Mouse (Mus musculus): ENCODE measurements at regions not wholly inside any gene's neighbourhood (a gene's known extent, or its start where the extent isn't known, plus 50 kb on each side); places are given as distances from the start of the nearest gene placed in this dataset.

GRCm38 (mm10) chr6:127241693-127242425, 89.9 kb upstream of the Ccnd2 start:
- H3K9me3 ChIP-seq = no peaks in the 10 kb centered on the region
- H3K4me2 ChIP-seq (replicated peaks) = no peak overlapping the region
- no peak overlapping the region for H3K4me3 ChIP-seq (replicated peaks)
- 66% methylated on average over 14 of the region's 14 CpGs for WGBS
- H3K27me3 ChIP-seq = no peaks in the 10 kb centered on the region
- no peaks in the 10 kb centered on the region for H3K36me3 ChIP-seq
- H3K9ac ChIP-seq (replicated peaks) = no peak overlapping the region
- H3K4me1 ChIP-seq (replicated peaks) = no peaks in the 10 kb centered on the region
- no peak overlapping the region for H3K27ac ChIP-seq
- no peak for ATAC-seq

- no peaks in the 10 kb centered on the region for H3K27me3 ChIP-seq
- WGBS = 82% methylated on average over 2 of the region's 2 CpGs
- H3K4me3 ChIP-seq (replicated peaks) = no peak overlapping the region
- no peak overlapping the region for H3K9ac ChIP-seq (replicated peaks)
- no peak for ATAC-seq
- H3K9me3 ChIP-seq = no peaks in the 10 kb centered on the region
- H3K4me1 ChIP-seq (replicated peaks) = no peaks in the 10 kb centered on the region
- H3K36me3 ChIP-seq = no peaks in the 10 kb centered on the region
- no peak overlapping the region for H3K4me2 ChIP-seq (replicated peaks)
- no peak overlapping the region for H3K27ac ChIP-seq
Observed at GRCm38 (mm10) chr6:127243032-127243431, 91.0 kb upstream of the Ccnd2 start.

- Histone ChIP-seq H3K27me3 (0 out of 2 replicates have a peak, but pooled peaks cover 5% of the 10 kb centered on the region), H3K36me3 (no peaks in the 10 kb centered on the region), H3K9ac (replicated peaks) (no peak overlapping the region), H3K9me3 (no peaks in the 10 kb centered on the region), H3K4me1 (replicated peaks) (peaks cover 4% of the 10 kb centered on the region; the same call in 1 of the 2 replicates), H3K4me2 (replicated peaks) (no peak overlapping the region), H3K4me3 (replicated peaks) (no peak overlapping the region), H3K27ac (no peak overlapping the region)
- ATAC-seq = no peak
- WGBS = 81% methylated on average over 4 of the region's 4 CpGs
Observed at GRCm38 (mm10) chr6:127245814-127246440, 93.9 kb upstream of the Ccnd2 start.

GRCm38 (mm10) chr6:127246730-127247129, 94.7 kb upstream of the Ccnd2 start:
- H3K9ac ChIP-seq (replicated peaks) = no peak overlapping the region
- ATAC-seq = no peak
- H3K4me1 ChIP-seq (replicated peaks) = peaks cover 12% of the 10 kb centered on the region
- 0 out of 2 replicates have a peak, but pooled peaks cover 5% of the 10 kb centered on the region for H3K27me3 ChIP-seq
- 88% methylated on average over 7 of the region's 7 CpGs for WGBS
- no peak overlapping the region for H3K4me3 ChIP-seq (replicated peaks)
- no peak overlapping the region for H3K4me2 ChIP-seq (replicated peaks)
- H3K27ac ChIP-seq = no peak overlapping the region
- H3K9me3 ChIP-seq = no peaks in the 10 kb centered on the region
- no peaks in the 10 kb centered on the region for H3K36me3 ChIP-seq

- Histone ChIP-seq H3K4me1 (replicated peaks) (peaks cover 19% of the 10 kb centered on the region), H3K9ac (replicated peaks) (no peak overlapping the region), H3K4me3 (replicated peaks) (no peak overlapping the region), H3K9me3 (no peaks in the 10 kb centered on the region), H3K4me2 (replicated peaks) (no peak overlapping the region), H3K27me3 (0 out of 2 replicates have a peak, but pooled peaks cover 5% of the 10 kb centered on the region), H3K36me3 (no peaks in the 10 kb centered on the region), H3K27ac (no peak overlapping the region)
- ATAC-seq = no peak
- WGBS = 27% methylated on average over 5 of the region's 5 CpGs
Observed at GRCm38 (mm10) chr6:127247343-127247742, 95.3 kb upstream of the Ccnd2 start.

- WGBS = 11% methylated on average over 8 of the region's 8 CpGs
- ATAC-seq = no peak
Observed at GRCm38 (mm10) chr6:127250181-127250873, 98.3 kb upstream of the Ccnd2 start.

GRCm38 (mm10) chr6:127250874-127251670, 99.1 kb upstream of the Ccnd2 start:
- H3K27me3 ChIP-seq = peaks cover 5% of the 10 kb centered on the region; the same call in 1 of the 2 replicates
- H3K4me3 ChIP-seq (replicated peaks) = no peak overlapping the region
- H3K36me3 ChIP-seq = no peaks in the 10 kb centered on the region
- no peak overlapping the region for H3K27ac ChIP-seq
- H3K9me3 ChIP-seq = no peaks in the 10 kb centered on the region
- peak overlapping the region; percentile 25 for H3K4me2 ChIP-seq (replicated peaks)
- 16% methylated on average over 11 of the region's 11 CpGs for WGBS
- peak; percentile 25; the same call in 1 of the 2 replicates for ATAC-seq
- no peak overlapping the region for H3K9ac ChIP-seq (replicated peaks)
- peaks cover 21% of the 10 kb centered on the region for H3K4me1 ChIP-seq (replicated peaks)

More at GRCm38 (mm10) chr6:127250181-127250873, 98.3 kb upstream of the Ccnd2 start:
- H3K27ac ChIP-seq = no peak overlapping the region
- no peak overlapping the region for H3K9ac ChIP-seq (replicated peaks)
- peaks cover 5% of the 10 kb centered on the region; the same call in 1 of the 2 replicates for H3K27me3 ChIP-seq
- no peaks in the 10 kb centered on the region for H3K36me3 ChIP-seq
- no peak overlapping the region for H3K4me2 ChIP-seq (replicated peaks)
- H3K4me3 ChIP-seq (replicated peaks) = no peak overlapping the region
- H3K4me1 ChIP-seq (replicated peaks) = peaks cover 21% of the 10 kb centered on the region
- no peaks in the 10 kb centered on the region for H3K9me3 ChIP-seq

GRCm38 (mm10) chr6:127251671-127251985, 99.6 kb upstream of the Ccnd2 start:
- Histone ChIP-seq H3K36me3 (no peaks in the 10 kb centered on the region), H3K9ac (replicated peaks) (no peak overlapping the region), H3K4me1 (replicated peaks) (peaks cover 21% of the 10 kb centered on the region), H3K27ac (no peak overlapping the region), H3K4me3 (replicated peaks) (no peak overlapping the region), H3K9me3 (no peaks in the 10 kb centered on the region), H3K27me3 (peaks cover 5% of the 10 kb centered on the region; the same call in 1 of the 2 replicates), H3K4me2 (replicated peaks) (peak overlapping the region; percentile 25)
- ATAC-seq = peak; percentile 53; the same call in 1 of the 2 replicates
- 3% methylated on average over 5 of the region's 5 CpGs for WGBS

GRCm38 (mm10) chr6:127252000-127252721, 100.2 kb upstream of the Ccnd2 start:
- Histone ChIP-seq H3K9ac (replicated peaks) (no peak overlapping the region), H3K27me3 (peaks cover 5% of the 10 kb centered on the region; the same call in 1 of the 2 replicates), H3K9me3 (no peaks in the 10 kb centered on the region), H3K4me3 (replicated peaks) (no peak overlapping the region), H3K36me3 (no peaks in the 10 kb centered on the region), H3K4me2 (replicated peaks) (peak overlapping the region; percentile 25), H3K27ac (no peak overlapping the region), H3K4me1 (replicated peaks) (peaks cover 21% of the 10 kb centered on the region)
- WGBS = 7% methylated on average over 3 of the region's 3 CpGs
- ATAC-seq = 0 out of 2 replicates have a peak, but pooled peaks have one; percentile 38

GRCm38 (mm10) chr6:127253935-127254334, 101.9 kb upstream of the Ccnd2 start:
- H3K27ac ChIP-seq = no peak overlapping the region
- ATAC-seq = no peak

More at GRCm38 (mm10) chr6:127253935-127254334, 101.9 kb upstream of the Ccnd2 start:
- H3K9ac ChIP-seq (replicated peaks) = no peak overlapping the region
- H3K4me3 ChIP-seq (replicated peaks) = no peak overlapping the region
- H3K27me3 ChIP-seq = peaks cover 2% of the 10 kb centered on the region; the same call in 1 of the 2 replicates
- WGBS = 78% methylated on average over 3 of the region's 3 CpGs
- H3K4me1 ChIP-seq (replicated peaks) = peaks cover 21% of the 10 kb centered on the region
- H3K4me2 ChIP-seq (replicated peaks) = no peak overlapping the region
- no peaks in the 10 kb centered on the region for H3K36me3 ChIP-seq
- no peaks in the 10 kb centered on the region for H3K9me3 ChIP-seq

All from midbrain, embryonic 13.5 days (tissue).